Mouse (Mus musculus) gastrocnemius, postnatal 4 days (tissue): ENCODE results near the gene Vangl1. TPM values are rescaled to one million over a fixed set of nuclear protein-coding genes. Genes with fewer than 3 reads are reported as not detected.

Source experiments
- total RNA-seq, 2 experiments: library from RNA; stranded (reverse); gene quantifications; 2 replicates each; pipeline ENCODE4 v1.2.3; 2021

The Vangl1 gene
- total RNA-seq, 2 experiments from 2014 or later, result 19.5 to 24.6 TPM

Other genes with a start within 250 kb of the Vangl1 start
- gene Nhlh2, start 194.6 kb downstream of the Vangl1 start, total RNA-seq, result not detected
- 100 to 1,000 TPM; 579 to 657 TPM for gene Casq2, start 118.3 kb downstream of the Vangl1 start, total RNA-seq